Mouse (Mus musculus): ENCODE results near the gene Tuba4a. TPM values are rescaled to one million over a fixed set of nuclear protein-coding genes. Genes with fewer than 3 reads are reported as not detected.
A peak's percentile ranks its signal among the peaks of the same experiment; 100 is the strongest.

Tuba4a gene
- polyA plus RNA-seq, 1 experiment, result 97.4 TPM

DNA sequence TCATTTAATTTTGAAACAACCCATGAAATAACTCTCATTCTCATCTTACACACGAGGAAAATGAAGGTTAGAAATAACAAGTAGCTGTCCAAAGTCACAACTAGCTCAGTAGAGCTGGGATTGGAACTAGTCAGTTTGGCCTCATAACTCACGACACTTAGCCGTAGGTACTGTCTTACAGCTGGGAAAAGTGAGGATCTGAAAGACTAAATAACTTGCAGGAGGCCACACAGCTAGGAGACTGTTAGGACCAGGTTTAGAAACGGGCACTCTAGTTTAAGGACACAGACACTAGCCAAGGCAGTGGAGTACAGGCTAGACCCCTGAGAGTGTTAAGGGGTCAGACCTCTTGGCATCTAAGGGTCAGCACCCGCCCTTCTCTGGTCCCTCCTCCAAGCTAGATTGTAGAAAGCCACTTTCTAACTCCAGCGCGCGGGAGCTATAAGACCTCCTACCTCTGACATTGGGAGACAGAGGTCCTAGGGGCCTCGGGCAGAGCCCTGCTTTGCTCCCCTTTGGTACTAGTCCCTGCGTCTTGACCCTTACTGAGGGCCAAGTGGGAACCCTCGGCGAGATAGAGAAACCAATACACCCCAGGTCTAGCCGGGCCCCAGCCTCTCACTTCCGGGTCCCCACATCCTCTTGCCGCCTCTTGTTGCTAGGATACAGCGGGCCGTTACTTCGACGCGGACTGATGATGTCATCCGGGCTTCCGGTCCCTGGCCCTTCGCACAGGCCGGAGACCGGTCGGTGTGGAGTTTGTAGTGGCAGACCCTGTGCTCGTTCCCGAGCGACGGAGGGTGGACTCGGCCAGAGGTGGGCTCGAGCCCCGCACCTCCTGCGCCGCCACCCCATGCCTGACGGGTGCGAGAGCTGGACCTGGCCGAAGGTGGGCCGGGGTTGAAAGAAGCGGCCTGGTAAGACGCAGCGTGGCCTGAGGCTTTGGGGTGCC is 9.3 kb downstream of the Tuba4a start, which contains the start of the genes Glb1l and Stk16:
Glb1l (minus strand) TSS at position 678 of the 952 bp plus-strand sequence.
Stk16 (plus strand) TSS at position 703 of the 952 bp plus-strand sequence.
- H3K4me1 ChIP-seq (ENCODE audit: control insufficient read depth, insufficient read depth, low read length), result peaks cover 2% of the 10 kb centered on the region
- no peaks in the 10 kb centered on the region for H3K27me3 ChIP-seq (ENCODE audit: control insufficient read depth, insufficient read depth, low read length, poor library complexity, severe bottlenecking)
- H3K27ac ChIP-seq (ENCODE audit: insufficient read depth, low read length), result no peak within 1 kb of the TSS
- peak within 1 kb of the TSS; percentile 97 for H3K4me3 ChIP-seq (ENCODE audit: low read depth, low read length)
- H3K9me3 ChIP-seq (replicated peaks; ENCODE audit: control insufficient read depth, insufficient read depth, low read length, poor library complexity, severe bottlenecking), result no peaks in the 10 kb centered on the region
- TF ChIP-seq CTCF (IDR thresholded peaks at IDR 0.05; ENCODE audit: low read depth, low read length) (no peak), POLR2A (IDR thresholded peaks at IDR 0.05; ENCODE audit: insufficient read depth, low read length) (peak; percentile 54), EP300 (IDR thresholded peaks at IDR 0.05; ENCODE audit: insufficient read depth, low read depth, low read length) (no peak)
- H3K36me3 ChIP-seq (ENCODE audit: control insufficient read depth, insufficient read depth, low read length, poor library complexity, severe bottlenecking), result peaks cover 24% of the 10 kb centered on the region
- peak within 1 kb of the TSS; percentile 79 for H3K9ac ChIP-seq (ENCODE audit: low read depth, poor library complexity, severe bottlenecking)

DNA sequence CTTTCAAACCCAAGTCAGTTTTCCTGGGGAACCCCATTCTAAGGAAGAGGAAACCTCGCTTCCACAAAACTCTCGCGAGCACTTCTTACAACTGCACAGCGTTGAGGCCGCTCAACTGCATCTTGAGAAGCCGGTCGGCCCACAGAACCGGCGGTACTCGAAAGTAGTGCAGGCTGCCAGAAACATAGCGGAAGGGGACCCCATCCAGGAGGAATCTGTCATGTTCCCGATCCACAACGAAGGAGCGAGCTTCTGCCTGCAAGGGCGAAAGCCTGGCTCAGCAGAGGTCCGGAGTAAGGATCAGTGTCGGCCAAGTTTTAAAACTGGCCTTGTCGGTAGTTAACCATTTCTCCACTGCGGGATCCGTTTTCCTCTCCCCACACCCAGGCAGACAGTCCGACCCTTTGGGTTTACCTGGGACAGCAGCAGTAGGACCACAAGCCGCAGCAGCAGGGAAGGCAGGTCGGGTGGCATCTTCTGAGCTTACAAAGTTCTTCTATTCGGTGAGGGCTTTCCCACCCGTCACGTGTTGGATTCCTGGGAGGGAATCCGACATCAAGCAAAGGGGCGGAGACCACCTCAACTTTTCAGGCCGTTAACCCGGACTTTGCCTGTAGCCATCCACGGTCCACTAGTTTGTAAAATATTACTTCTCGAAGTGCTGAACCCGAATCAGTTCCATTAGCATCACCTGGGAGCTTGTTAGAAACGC is 10.5 kb downstream of the Tuba4a start:
- H3K27me3 ChIP-seq (ENCODE audit: control insufficient read depth, insufficient read depth, low read length, poor library complexity, severe bottlenecking), result no peaks in the 10 kb centered on the region
- peaks cover 12% of the 10 kb centered on the region for H3K36me3 ChIP-seq (ENCODE audit: control insufficient read depth, insufficient read depth, low read length, poor library complexity, severe bottlenecking)
- H3K27ac ChIP-seq (ENCODE audit: insufficient read depth, low read length), result no peak overlapping the region
- peak overlapping the region; percentile 55 for H3K9ac ChIP-seq (ENCODE audit: low read depth, poor library complexity, severe bottlenecking)
- no peaks in the 10 kb centered on the region for H3K9me3 ChIP-seq (replicated peaks; ENCODE audit: control insufficient read depth, insufficient read depth, low read length, poor library complexity, severe bottlenecking)
- TF ChIP-seq EP300 (IDR thresholded peaks at IDR 0.05; ENCODE audit: insufficient read depth, low read depth, low read length), result no peak
- TF ChIP-seq POLR2A (IDR thresholded peaks at IDR 0.05; ENCODE audit: insufficient read depth, low read length), result no peak
- no peak for TF ChIP-seq CTCF (IDR thresholded peaks at IDR 0.05; ENCODE audit: low read depth, low read length)
- H3K4me3 ChIP-seq (ENCODE audit: low read depth, low read length), result peak overlapping the region; percentile 64
- peaks cover 2% of the 10 kb centered on the region for H3K4me1 ChIP-seq (ENCODE audit: control insufficient read depth, insufficient read depth, low read length)

DNA sequence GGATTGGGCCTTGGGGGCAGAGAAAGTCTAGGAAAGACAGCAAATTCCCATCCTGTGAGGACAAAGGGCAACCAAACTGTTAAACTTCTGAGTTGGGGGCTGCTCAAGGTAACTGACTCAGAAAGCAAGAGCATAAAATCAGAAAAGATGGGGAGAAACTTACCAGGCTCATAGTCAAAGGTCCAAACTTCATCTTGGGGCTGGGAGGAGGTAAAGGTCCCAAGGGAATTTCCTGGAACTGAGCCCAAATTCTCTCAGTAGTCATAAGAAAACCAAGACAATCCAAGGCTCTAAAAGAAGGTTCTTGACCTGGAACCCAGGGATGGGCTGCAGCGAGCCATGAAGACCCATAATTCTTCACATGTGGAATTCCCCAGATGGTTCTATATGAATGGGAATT is 18.4 kb downstream of the Tuba4a start:
- H3K4me3 ChIP-seq (ENCODE audit: low read depth, low read length), result no peak overlapping the region
- no peak for TF ChIP-seq EP300 (IDR thresholded peaks at IDR 0.05; ENCODE audit: insufficient read depth, low read depth, low read length)
- TF ChIP-seq POLR2A (IDR thresholded peaks at IDR 0.05; ENCODE audit: insufficient read depth, low read length), result no peak
- no peak for TF ChIP-seq CTCF (IDR thresholded peaks at IDR 0.05; ENCODE audit: low read depth, low read length)

DNA sequence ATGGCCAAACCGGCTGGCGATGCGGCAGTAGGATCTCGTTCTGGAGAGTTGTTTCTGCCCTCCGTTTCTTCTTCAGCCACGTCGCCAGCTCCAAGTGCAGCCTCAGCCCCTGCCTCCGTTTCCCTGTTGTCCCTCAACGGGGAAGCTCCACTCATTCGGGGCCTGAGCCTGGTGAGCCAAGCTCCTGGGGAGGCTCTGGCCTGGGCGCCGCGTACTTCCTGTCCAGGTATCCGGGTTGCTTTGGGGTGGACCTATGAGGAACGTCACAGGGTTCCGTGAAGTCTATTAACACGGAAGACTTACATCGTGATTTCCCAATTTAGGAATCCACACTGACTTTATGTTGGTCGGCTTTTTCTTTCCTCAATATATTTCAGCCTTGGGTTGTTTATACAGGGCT is 27.2 kb downstream of the Tuba4a start:
- TF ChIP-seq EP300 (IDR thresholded peaks at IDR 0.05; ENCODE audit: insufficient read depth, low read depth, low read length) (no peak), POLR2A (IDR thresholded peaks at IDR 0.05; ENCODE audit: insufficient read depth, low read length) (no peak)
- peak overlapping the region; percentile 22; the same call in 1 of the 2 replicates for H3K27ac ChIP-seq (ENCODE audit: insufficient read depth, low read length)
- peak overlapping the region; percentile 58 for H3K9ac ChIP-seq (ENCODE audit: low read depth, poor library complexity, severe bottlenecking)
- H3K36me3 ChIP-seq (ENCODE audit: control insufficient read depth, insufficient read depth, low read length, poor library complexity, severe bottlenecking), result 0 out of 2 replicates have a peak, but pooled peaks cover 5% of the 10 kb centered on the region
- H3K9me3 ChIP-seq (replicated peaks; ENCODE audit: control insufficient read depth, insufficient read depth, low read length, poor library complexity, severe bottlenecking), result no peaks in the 10 kb centered on the region
- H3K4me1 ChIP-seq (ENCODE audit: control insufficient read depth, insufficient read depth, low read length), result no peaks in the 10 kb centered on the region
- no peaks in the 10 kb centered on the region for H3K27me3 ChIP-seq (ENCODE audit: control insufficient read depth, insufficient read depth, low read length, poor library complexity, severe bottlenecking)
- peak overlapping the region; percentile 76 for H3K4me3 ChIP-seq (ENCODE audit: low read depth, low read length)

More for the DNA sequence above, 18.4 kb downstream of the Tuba4a start:
- no peaks in the 10 kb centered on the region for H3K4me1 ChIP-seq (ENCODE audit: control insufficient read depth, insufficient read depth, low read length)
- no peaks in the 10 kb centered on the region for H3K27me3 ChIP-seq (ENCODE audit: control insufficient read depth, insufficient read depth, low read length, poor library complexity, severe bottlenecking)
- no peaks in the 10 kb centered on the region for H3K9me3 ChIP-seq (replicated peaks; ENCODE audit: control insufficient read depth, insufficient read depth, low read length, poor library complexity, severe bottlenecking)
- no peak overlapping the region for H3K27ac ChIP-seq (ENCODE audit: insufficient read depth, low read length)
- no peak overlapping the region for H3K9ac ChIP-seq (ENCODE audit: low read depth, poor library complexity, severe bottlenecking)
- peaks cover 8% of the 10 kb centered on the region for H3K36me3 ChIP-seq (ENCODE audit: control insufficient read depth, insufficient read depth, low read length, poor library complexity, severe bottlenecking)

DNA sequence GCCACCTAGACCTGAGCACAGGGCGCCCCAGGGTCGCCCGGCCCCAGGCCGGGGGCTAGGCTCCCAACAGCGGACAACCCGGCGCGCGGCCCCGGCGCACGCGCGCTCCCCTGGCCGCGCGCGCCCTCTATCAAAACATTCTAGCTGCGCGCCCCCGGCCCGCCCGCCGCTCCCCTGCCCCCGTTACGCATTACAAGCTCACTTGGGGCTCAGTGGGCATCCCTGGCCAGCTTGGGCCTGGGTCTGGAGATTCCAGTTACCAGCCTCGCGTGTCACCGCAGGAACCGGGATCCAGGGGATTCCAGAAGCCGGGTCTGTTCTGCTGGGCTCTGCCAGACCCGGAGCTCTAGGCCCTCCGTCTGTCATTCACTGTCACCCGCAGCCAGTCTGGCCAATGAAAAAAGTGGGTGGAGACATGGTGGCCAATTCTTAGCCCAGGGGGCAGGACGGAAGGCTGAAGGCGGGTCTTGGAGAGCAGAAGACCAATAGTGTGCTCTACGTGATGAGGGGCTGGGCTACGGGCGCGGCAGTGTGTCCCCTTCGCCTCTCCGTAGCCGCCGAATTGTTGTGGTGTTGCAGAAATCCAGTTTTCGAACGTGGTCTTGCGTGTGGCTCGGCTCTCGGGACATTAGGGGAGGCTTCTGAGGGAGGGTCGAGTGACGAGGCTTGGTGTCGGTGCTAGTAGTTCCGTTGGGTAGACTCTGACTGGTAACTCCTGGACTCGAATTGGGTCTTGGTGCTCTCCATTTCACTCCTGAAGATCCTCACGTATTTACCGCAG is 27.9 kb downstream of the Tuba4a start, which contains the start of the genes Ankzf1 and Atg9a:
Ankzf1 (plus strand) TSS at position 530 of the 781 bp plus-strand sequence.
Atg9a (minus strand) TSS at position 575 of the 781 bp plus-strand sequence.
- 0 out of 2 replicates have a peak, but pooled peaks cover 5% of the 10 kb centered on the region for H3K36me3 ChIP-seq (ENCODE audit: control insufficient read depth, insufficient read depth, low read length, poor library complexity, severe bottlenecking)
- H3K9me3 ChIP-seq (replicated peaks; ENCODE audit: control insufficient read depth, insufficient read depth, low read length, poor library complexity, severe bottlenecking), result no peaks in the 10 kb centered on the region
- H3K27ac ChIP-seq (ENCODE audit: insufficient read depth, low read length), result peak within 1 kb of the TSS; percentile 22; the same call in 1 of the 2 replicates
- no peaks in the 10 kb centered on the region for H3K4me1 ChIP-seq (ENCODE audit: control insufficient read depth, insufficient read depth, low read length)
- peak within 1 kb of the TSS; percentile 86 for H3K4me3 ChIP-seq (ENCODE audit: low read depth, low read length)
- no peaks in the 10 kb centered on the region for H3K27me3 ChIP-seq (ENCODE audit: control insufficient read depth, insufficient read depth, low read length, poor library complexity, severe bottlenecking)
- H3K9ac ChIP-seq (ENCODE audit: low read depth, poor library complexity, severe bottlenecking), result peak within 1 kb of the TSS; percentile 82
- TF ChIP-seq CTCF (IDR thresholded peaks at IDR 0.05; ENCODE audit: low read depth, low read length), result no peak
- TF ChIP-seq EP300 (IDR thresholded peaks at IDR 0.05; ENCODE audit: insufficient read depth, low read depth, low read length), result no peak
- TF ChIP-seq POLR2A (IDR thresholded peaks at IDR 0.05; ENCODE audit: insufficient read depth, low read length), result no peak
